Mouse (Mus musculus): Measurements from ENCODE around the gene Zc3h7a. TPM values are rescaled to one million over a fixed set of nuclear protein-coding genes. Genes with fewer than 3 reads are reported as not detected.
A peak's percentile ranks its signal among the peaks of the same experiment; 100 is the strongest.

The Zc3h7a gene
- total RNA-seq (2021) = 10 to 100 TPM; 47.8 to 70.3 TPM

GRCm38 (mm10) chr16:11176208-11176883 lies at the start of gene Zc3h7a:
TSS of gene Zc3h7a (minus strand) at chr16:11176393.
- peak; percentile 90 to 94 for DNase-seq (ENCODE audit: low spot score in 2 of 2)
- intact Hi-C loops (cut with DNase I) = loop anchor here (1.0 to 5.0 kb wide), 4 partner anchors 26 to 304 kb away; partner anchors contain the start of genes Gspt1 and Rsl1d1

DNA sequence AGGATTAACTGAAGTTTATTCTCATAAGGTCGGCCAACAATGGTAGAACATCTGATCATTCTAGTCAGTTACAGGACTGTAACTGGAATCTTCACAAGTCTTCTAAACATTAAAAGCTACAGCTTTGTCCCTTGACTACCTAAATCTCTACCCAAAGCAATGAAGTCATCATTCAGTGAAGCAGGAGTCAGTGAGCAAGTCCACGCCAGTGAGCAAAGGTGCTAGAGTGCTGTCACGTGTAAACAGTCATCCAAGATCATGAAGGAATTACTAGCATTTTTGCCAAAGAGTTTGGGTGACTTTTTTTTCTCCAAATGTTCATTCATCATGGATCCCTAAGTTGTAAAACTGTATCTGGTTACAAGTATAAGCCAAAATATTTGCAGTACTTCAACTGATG lies 41.6 kb upstream of the Zc3h7a start:
- no peak for DNase-seq (ENCODE audit: low spot score in 2 of 2)
- intact Hi-C loops (cut with DNase I) = no loop called here

DNA sequence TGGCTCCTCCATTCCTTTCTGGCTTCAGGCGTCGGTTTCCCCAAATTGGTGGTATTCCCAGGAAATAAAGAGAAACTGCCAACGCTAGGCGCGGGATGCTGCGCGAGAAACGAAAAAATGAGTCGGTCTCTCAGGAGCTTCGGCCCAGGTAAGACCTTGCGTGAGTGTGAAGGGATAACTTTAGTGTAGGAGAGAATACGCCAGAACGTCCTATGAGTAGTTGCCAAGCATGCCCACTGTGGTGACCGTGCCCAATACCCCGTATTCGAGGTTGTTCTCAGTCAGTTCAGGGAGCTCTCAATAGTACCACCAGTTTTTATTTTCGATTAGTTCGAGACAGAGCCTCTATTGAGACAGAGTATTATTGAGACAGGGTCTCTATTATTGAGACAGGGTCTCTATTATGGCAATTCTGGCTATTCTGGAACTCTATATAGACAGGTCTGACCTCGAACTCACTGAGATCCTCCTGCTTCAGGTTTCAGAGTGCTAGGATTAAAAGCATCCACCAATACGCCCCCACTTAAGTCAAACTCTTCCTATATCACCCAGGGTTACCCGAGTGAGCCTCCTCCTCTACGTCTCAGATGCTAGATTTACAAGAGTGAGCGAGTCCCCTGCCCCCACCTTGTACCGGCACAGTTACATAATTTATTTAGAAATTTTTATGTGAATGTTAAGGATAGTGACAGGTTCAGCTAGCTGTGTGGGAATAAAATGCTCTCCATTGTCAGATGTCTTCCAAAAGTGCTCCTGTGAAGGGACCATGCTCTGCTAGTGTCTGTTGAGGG lies 27.6 kb upstream of the Zc3h7a start:
- DNase-seq (ENCODE audit: low spot score in 2 of 2) = no peak
- intact Hi-C loops (cut with DNase I) = loop anchor here (2.0 kb wide), 3 partner anchors 27 to 51 kb away; partner anchors contain the start of genes Gspt1 and Zc3h7a

DNA sequence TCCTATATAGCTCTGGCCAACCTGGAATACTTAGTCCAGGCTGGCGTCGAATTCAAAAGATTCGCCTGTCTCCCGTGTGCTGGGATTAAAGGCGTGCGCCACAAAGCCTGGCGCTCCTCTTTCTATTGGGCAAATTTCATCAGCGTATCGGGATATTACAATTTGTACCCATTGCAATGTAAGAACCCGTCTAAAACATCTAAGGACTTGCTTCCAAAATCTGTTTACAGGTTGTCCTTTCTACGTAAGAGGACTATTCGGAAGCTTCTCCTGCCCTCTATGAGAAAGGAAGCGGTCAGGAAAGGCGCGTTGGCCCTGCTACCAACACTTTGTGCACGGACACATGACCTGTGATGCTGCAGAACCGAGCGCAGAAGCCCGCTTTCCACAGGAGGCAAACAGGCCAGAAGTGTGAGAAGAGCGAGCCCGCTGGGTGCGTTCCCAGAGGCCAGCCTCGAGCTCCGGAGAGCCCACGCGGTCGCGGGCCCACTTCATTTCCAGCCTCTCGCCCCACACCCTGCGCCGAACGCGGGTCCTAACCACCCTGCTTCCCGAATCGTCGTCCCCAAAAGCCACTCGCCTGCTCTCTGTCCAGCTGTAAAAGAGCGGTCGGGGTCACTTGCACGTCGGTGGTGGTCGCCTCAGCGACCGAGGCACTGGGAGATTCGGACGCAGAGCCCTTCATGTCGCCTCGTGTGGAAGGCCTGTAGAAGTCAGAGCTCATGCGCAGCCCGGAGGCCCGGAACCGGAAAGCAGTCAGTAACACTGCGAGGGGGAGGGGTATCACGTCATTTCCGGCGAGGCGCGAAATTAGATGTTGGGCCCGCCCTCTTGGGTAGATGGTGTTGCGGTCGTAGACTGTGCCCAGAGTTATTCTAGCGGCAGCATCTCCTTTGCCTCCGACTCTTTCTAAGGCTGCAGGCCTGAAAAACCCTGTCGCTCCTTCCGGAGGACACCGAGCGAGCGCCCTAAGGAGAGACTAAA lies 26.7 kb upstream of the Zc3h7a start, which contains the start of gene Rsl1d1:
TSS of gene Rsl1d1 (minus strand) at position 761 of the 984 bp plus-strand sequence.
- peak; percentile 91 to 94 for DNase-seq (ENCODE audit: low spot score in 2 of 2)
- intact Hi-C loops (cut with DNase I) = loop anchor here (2.0 kb wide), 3 partner anchors 26 to 52 kb away; partner anchors contain the start of genes Gspt1 and Zc3h7a

- no peak for DNase-seq (ENCODE audit: low spot score in 2 of 2)
- intact Hi-C loops (cut with DNase I) = loop anchor here (2.0 kb wide), 3 partner anchors 25 to 53 kb away; partner anchors contain the start of genes Gspt1 and Zc3h7a
These were observed 25.7 kb upstream of the Zc3h7a start for GRCm38 (mm10) chr16:11201740-11202394.

GRCm38 (mm10) chr16:11200247-11200646 lies 24.1 kb upstream of the Zc3h7a start:
- DNase-seq (ENCODE audit: low spot score in 2 of 2) = no peak
- intact Hi-C loops (cut with DNase I) = no loop called here

GRCm38 (mm10) chr16:11198467-11198866 lies 22.3 kb upstream of the Zc3h7a start:
- intact Hi-C loops (cut with DNase I) = no loop called here
- peak in 1 of 2 experiments; percentile 17 for DNase-seq (ENCODE audit: low spot score in 2 of 2)

DNA sequence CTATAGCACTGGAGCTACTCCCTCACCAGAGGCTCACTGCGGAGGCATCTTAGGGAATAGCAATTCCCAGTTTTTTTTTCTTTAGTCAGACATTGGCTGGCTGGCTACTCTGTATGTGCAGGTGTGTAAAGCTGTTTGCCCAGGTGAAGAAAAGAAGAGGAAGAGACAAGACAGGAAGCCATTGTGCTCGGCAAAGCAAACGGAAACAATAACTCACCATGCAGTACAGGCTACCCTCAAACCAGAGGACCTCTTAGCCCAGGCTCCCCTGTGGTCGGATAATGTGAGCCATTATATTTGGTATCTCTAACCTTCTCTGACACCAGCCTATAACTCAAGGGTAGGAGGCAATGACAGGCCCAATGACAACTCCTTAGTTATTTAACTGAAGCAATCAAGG lies 20.9 kb upstream of the Zc3h7a start:
- no peak for DNase-seq (ENCODE audit: low spot score in 2 of 2)
- intact Hi-C loops (cut with DNase I) = no loop called here

GRCm38 (mm10) chr16:11193231-11193630 lies 17.0 kb upstream of the Zc3h7a start:
- no peak for DNase-seq (ENCODE audit: low spot score in 2 of 2)
- intact Hi-C loops (cut with DNase I) = no loop called here

GRCm38 (mm10) chr16:11190150-11190549 lies 14.0 kb upstream of the Zc3h7a start:
- DNase-seq (ENCODE audit: low spot score in 2 of 2) = peak; percentile 28 to 70
- intact Hi-C loops (cut with DNase I) = no loop called here

DNA sequence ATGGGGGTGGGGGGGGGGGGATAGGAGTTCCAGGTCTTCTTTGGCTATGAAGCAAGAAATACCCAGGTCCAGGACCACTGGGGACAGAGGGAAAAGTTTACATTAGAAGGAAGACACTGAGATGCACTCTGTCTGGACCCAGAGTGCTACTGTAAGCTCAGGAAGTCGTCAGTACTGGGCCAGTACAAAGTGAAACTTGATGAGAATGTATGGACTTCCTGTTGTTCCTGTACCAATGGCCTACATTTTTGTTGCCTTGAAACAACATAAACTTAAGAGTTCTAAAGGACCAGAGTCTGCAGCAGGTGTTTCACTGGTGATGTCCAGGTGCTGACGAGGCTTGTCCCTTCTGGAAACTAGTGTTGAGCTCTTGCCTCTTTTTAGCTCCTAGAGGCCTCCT lies 1.2 kb upstream of the Zc3h7a start:
- intact Hi-C loops (cut with DNase I) = loop anchor here (2.0 to 5.0 kb wide), 3 partner anchors 25 to 305 kb away; partner anchors contain the start of gene Rsl1d1
- no peak for DNase-seq (ENCODE audit: low spot score in 2 of 2)

DNA sequence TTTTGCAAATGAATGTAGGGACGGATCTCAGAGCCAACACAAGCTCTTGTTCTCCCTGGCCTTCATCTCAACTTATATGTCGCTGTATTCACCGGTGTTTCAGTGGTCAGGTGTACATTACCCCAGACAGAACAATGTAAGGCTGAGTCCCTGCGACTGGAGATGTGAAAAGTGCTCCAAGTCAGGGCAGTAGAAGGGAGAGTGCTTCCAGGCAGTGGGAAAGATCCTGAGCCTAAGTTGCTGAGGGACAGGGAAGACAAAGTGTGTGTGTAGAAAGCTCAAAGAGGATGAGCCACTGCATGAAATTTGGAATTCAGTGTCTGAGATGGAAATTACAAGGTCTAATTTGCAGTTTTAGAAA lies 671 bp upstream of the Zc3h7a start:
- intact Hi-C loops (cut with DNase I) = loop anchor here (1.0 to 5.0 kb wide), 4 partner anchors 26 to 305 kb away; partner anchors contain the start of genes Gspt1 and Rsl1d1
- DNase-seq (ENCODE audit: low spot score in 2 of 2) = no peak

- DNase-seq (ENCODE audit: low spot score in 2 of 2) = peak in 1 of 2 experiments; percentile 46
- intact Hi-C loops (cut with DNase I) = loop anchor here (1.0 to 5.0 kb wide), 5 partner anchors 27 to 303 kb away; partner anchors contain the start of genes Gspt1, Rsl1d1 and Txndc11
These were observed 545 bp downstream of the Zc3h7a start for GRCm38 (mm10) chr16:11175489-11176207.

DNA sequence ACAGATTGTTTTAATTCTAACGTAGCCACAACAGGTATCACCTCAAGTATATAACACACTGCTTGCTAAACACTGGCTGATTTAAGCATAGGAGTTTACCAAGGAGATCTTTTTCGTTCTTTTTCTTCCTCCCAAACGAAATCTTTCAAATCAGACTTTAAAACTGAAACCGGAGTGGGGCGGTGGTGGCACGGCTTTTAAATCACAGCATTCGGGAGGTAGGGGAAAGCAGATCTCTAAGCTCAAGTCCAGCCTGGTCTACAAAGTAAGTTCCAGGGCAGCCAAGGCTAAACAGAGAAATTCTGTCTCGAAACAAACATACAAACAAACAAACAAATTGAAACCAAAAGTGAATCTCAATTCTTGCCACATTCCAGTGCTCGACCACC lies 1.1 kb downstream of the Zc3h7a start:
- no peak for DNase-seq (ENCODE audit: low spot score in 2 of 2)
- intact Hi-C loops (cut with DNase I) = loop anchor here (2.0 to 5.0 kb wide), 3 partner anchors 40 to 303 kb away; partner anchors contain the start of gene Txndc11

- peak; percentile 37 to 59 for DNase-seq (ENCODE audit: low spot score in 2 of 2)
- intact Hi-C loops (cut with DNase I) = loop anchor here (2.0 to 5.0 kb wide), 3 partner anchors 40 to 302 kb away; partner anchors contain the start of gene Txndc11
These were observed 1.5 kb downstream of the Zc3h7a start for GRCm38 (mm10) chr16:11174671-11175081.

GRCm38 (mm10) chr16:11171679-11172078 lies 4.5 kb downstream of the Zc3h7a start:
- no peak for DNase-seq (ENCODE audit: low spot score in 2 of 2)
- intact Hi-C loops (cut with DNase I) = no loop called here

GRCm38 (mm10) chr16:11166431-11166830 lies 9.8 kb downstream of the Zc3h7a start:
- intact Hi-C loops (cut with DNase I) = no loop called here
- peak; percentile 25 to 79 for DNase-seq (ENCODE audit: low spot score in 2 of 2)

Data from left cerebral cortex, postnatal 25 days (tissue).